Mouse (Mus musculus) liver, embryonic 11.5 days (tissue): ENCODE measurements around the gene Cast. TPM values are rescaled to one million over a fixed set of nuclear protein-coding genes. Genes with fewer than 3 reads are reported as not detected.

Experiments
- ATAC-seq: fragments of 200-750 bp; cut with Nextera tagmentation; replicated peaks from 2 replicates; pipeline ENCODE4 v1.8.0; 2017; ENCODE audit warnings: moderate number of reproducible peaks, mild to moderate bottlenecking, moderate TSS enrichment, moderate library complexity; ENCODE audit not compliant: low FRiP score
- DNase-seq: peaks from one replicate; pipeline ENCODE4 v3.0.0-alpha.2; 2017; ENCODE audit warnings: low spot score
- H3K27ac ChIP-seq: fragments of 300-500 bp; sonication (generic); 2 replicates; pipeline ENCODE4 v1.5.1; 2014; ENCODE audit warnings: mild to moderate bottlenecking, low read depth, low read length, control low read depth
- H3K27me3 ChIP-seq: fragments of 300-500 bp; sonication (generic); replicated peaks from 2 replicates; pipeline ENCODE4 v1.6.1; 2014; ENCODE audit warnings: low read length, mixed read lengths; ENCODE audit not compliant: control insufficient read depth, insufficient read depth
- H3K36me3 ChIP-seq: fragments of 300-500 bp; sonication (generic); 2 replicates; pipeline ENCODE4 v1.6.1; 2014; ENCODE audit warnings: mild to moderate bottlenecking, low read length, moderate library complexity, mixed read lengths; ENCODE audit not compliant: control insufficient read depth, insufficient read depth
- H3K4me1 ChIP-seq: fragments of 300-500 bp; sonication (generic); replicated peaks from 2 replicates; pipeline ENCODE4 v1.6.1; 2014; ENCODE audit warnings: low read length, mixed read lengths; ENCODE audit not compliant: control insufficient read depth, insufficient read depth
- H3K4me2 ChIP-seq: fragments of 300-500 bp; sonication (generic); 2 replicates; pipeline ENCODE4 v1.6.1; 2014; ENCODE audit warnings: mild to moderate bottlenecking, control low read depth, moderate library complexity
- H3K4me3 ChIP-seq: fragments of 300-500 bp; sonication (generic); 2 replicates; pipeline ENCODE4 v1.5.1; 2014; ENCODE audit warnings: low read depth, low read length, control low read depth
- H3K9ac ChIP-seq: fragments of 300-500 bp; sonication (generic); 2 replicates; pipeline ENCODE4 v1.6.1; 2014; ENCODE audit warnings: low read depth, low read length, control low read depth
- H3K9me3 ChIP-seq: fragments of 300-500 bp; sonication (generic); 2 replicates; pipeline ENCODE4 v1.6.1; 2016; ENCODE audit warnings: low read length, inconsistent platforms, mixed read lengths; ENCODE audit not compliant: control insufficient read depth
- WGBS: fragments of 180-500 bp; shearing (Covaris S2); extraction: QIAGEN DNeasy Blood & Tissue Kit; methylation state at CpG from one replicate; pipeline ENCODE4 v1.1.7; 2014; 5-methylcytosine and 5-hydroxymethylcytosine counted together
- polyA plus RNA-seq: library from polyadenylated mRNA; unstranded; fragments of >200 nt; fragmentation: Nextera tagmentation; extraction: Ambion mirVana; gene quantifications from 2 replicates; pipeline ENCODE4 v1.2.1, GENCODE M21; 2014

Cast gene
- polyA plus RNA-seq, 1 experiment from 2014 or later = 34.1 TPM

DNA sequence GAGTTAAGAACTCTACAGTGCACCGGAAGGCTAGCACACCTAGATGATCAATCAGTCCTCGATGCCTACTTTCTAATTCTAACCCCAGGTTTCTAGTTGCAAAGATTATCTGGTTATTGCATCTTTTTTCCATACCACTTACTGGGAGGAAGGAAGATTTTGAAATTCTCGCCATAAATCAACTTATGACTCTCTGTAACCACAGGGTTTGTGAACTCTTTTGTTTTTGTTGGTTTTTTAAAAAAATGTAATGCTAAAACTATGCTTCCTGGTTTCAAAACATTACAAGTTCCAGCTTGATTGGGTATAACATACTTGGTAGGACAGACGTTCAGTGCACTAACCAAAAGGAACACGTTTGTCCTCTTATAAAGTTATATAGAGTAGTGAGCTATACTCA, 1.7 kb downstream of the Cast start:
- no peaks in the 10 kb centered on the region for H3K27me3 ChIP-seq
- H3K9ac ChIP-seq = peak overlapping the region; percentile 76
- no peak for ATAC-seq

DNA sequence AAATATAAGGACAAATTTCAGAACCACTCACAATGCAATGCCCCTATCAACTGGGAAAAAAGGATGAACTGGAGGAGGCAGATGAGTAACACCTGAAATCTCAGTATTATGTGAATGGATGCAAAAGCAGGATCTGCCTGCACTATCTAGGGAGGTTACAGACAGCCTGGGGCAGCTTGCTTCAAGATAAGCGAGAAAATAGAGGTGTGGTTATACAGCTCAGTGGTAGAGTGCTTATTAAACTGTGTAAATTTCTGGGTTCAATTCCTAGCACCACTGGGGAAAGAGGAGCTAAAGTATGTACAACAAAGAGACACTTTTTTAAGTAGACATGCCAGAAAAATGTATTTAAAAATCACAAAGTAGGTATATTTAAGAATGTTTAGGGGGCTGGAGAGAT, 14.2 kb downstream of the Cast start:
- no peak overlapping the region for H3K27ac ChIP-seq
- no peaks in the 10 kb centered on the region for H3K9me3 ChIP-seq
- 75% methylated on average over 1 of the region's 1 CpGs for WGBS
- H3K9ac ChIP-seq = no peak overlapping the region
- H3K27me3 ChIP-seq = no peaks in the 10 kb centered on the region
- H3K36me3 ChIP-seq = no peaks in the 10 kb centered on the region
- H3K4me1 ChIP-seq = no peaks in the 10 kb centered on the region
- no peak overlapping the region for H3K4me3 ChIP-seq
- H3K4me2 ChIP-seq = no peak overlapping the region
- DNase-seq = no peak
- ATAC-seq = no peak; the same call in 1 of the 2 replicates

More for the DNA sequence above, 1.7 kb downstream of the Cast start:
- H3K27ac ChIP-seq = no peak overlapping the region
- H3K4me3 ChIP-seq = peak overlapping the region; percentile 75
- H3K36me3 ChIP-seq = no peaks in the 10 kb centered on the region
- H3K4me2 ChIP-seq = peak overlapping the region; percentile 94
- H3K4me1 ChIP-seq = no peaks in the 10 kb centered on the region; the same call in 1 of the 2 replicates
- H3K9me3 ChIP-seq = no peaks in the 10 kb centered on the region
- 47% methylated on average over 5 of the region's 5 CpGs for WGBS
- no peak for DNase-seq

DNA sequence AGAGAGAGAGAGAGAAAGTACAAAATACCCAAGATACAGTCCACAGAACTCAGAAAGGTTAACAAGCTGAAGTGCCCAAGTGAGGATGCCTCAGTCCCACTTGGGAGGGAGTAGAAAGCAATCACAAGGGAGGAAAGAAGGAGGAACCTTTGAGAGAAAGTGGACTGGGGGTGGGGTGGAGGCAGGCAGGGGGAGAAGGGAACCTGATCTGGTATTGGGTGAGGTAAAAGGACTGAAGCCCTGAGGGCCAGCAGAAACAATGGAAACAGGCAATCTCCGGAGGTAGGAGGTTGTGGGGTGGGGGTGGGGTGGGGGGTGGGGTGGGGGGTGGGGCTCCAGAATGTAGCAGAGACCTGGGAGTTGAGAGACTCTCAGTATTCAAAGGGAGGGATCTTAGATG, 20.9 kb downstream of the Cast start:
- Histone ChIP-seq H3K4me3 (no peak overlapping the region), H3K4me2 (no peak overlapping the region), H3K27me3 (no peaks in the 10 kb centered on the region), H3K27ac (no peak overlapping the region), H3K9ac (no peak overlapping the region), H3K36me3 (no peaks in the 10 kb centered on the region), H3K4me1 (no peaks in the 10 kb centered on the region), H3K9me3 (no peaks in the 10 kb centered on the region)
- DNase-seq (no peak), ATAC-seq (no peak)
- 0% methylated on average over 1 of the region's 1 CpGs for WGBS

DNA sequence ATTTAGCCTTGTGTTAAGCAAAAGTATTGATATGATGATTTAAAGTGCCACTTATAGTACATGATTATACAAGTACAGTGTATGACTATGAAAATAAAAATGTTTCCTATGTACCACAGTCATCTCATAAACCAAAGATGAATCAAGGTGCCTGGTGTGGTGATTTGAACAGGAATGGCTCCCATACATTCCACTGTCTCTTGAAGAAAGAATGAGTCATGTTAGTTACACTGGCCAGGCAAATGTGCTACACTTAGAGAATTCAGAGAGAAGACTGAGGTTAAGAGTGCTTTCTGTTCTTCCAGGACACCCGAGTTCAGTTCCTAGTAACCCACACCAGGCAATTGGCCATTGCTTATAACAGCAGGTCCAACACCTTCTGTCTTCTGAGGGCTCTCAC, 36.5 kb downstream of the Cast start:
- no peaks in the 10 kb centered on the region for H3K4me1 ChIP-seq
- DNase-seq (no peak), ATAC-seq (no peak)
- no peak overlapping the region for H3K4me3 ChIP-seq
- H3K4me2 ChIP-seq = no peak overlapping the region
- H3K9ac ChIP-seq = no peak overlapping the region
- H3K27me3 ChIP-seq = no peaks in the 10 kb centered on the region
- 69% methylated on average over 1 of the region's 1 CpGs for WGBS
- no peaks in the 10 kb centered on the region for H3K9me3 ChIP-seq
- no peak overlapping the region for H3K27ac ChIP-seq
- H3K36me3 ChIP-seq = no peaks in the 10 kb centered on the region

DNA sequence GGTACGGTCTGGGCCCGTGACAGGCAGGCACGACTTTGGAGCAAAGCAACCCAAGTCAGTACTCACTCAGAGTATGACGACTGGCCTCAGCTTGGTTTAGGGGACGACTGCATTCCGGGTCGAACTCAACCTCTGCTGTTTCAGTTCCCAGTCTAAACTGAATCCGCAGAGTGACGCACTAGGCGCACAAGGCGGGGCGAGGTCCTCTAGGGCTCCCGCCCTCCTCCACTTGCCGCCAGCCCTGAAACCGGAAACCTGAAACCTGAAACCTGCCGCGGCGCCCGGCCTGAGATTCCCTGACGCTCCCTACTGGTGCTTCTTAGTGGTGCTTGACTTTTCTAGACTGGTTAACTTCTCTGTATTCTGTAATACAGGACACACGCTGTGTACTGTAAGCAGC, 38.1 kb downstream of the Cast start:
- peak; percentile 89 for DNase-seq
- H3K4me1 ChIP-seq = no peaks in the 10 kb centered on the region
- no peaks in the 10 kb centered on the region for H3K27me3 ChIP-seq
- no peaks in the 10 kb centered on the region for H3K36me3 ChIP-seq
- H3K4me2 ChIP-seq = peak overlapping the region; percentile 76
- peak overlapping the region; percentile 72 for H3K9ac ChIP-seq
- peak overlapping the region; percentile 92 for H3K27ac ChIP-seq
- H3K4me3 ChIP-seq = peak overlapping the region; percentile 63
- 0% methylated on average over 21 of the region's 21 CpGs for WGBS
- ATAC-seq = peak; percentile 99
- no peaks in the 10 kb centered on the region for H3K9me3 ChIP-seq

DNA sequence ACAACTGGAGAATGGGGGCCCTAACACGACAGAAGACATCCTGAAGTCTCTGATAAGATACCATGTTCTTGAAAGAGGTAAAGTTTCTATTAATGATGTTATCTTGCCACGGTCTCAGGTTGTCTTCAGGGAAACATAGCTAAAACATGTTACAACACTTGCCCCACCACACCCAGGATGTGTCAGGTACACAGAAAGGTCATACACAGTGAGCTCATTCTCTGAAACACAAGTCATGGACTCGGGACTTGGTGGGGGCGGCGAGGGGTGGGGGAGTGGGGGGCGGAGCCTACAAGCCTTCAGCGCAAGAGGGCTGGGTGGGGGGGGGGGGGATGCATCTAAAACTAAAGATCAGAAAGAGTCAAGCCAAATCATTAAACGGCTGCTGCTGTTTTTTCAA, 38.7 kb downstream of the Cast start:
- ATAC-seq (peak; percentile 58), DNase-seq (no peak)
- Histone ChIP-seq H3K36me3 (no peaks in the 10 kb centered on the region), H3K4me2 (peak overlapping the region; percentile 76), H3K9me3 (no peaks in the 10 kb centered on the region), H3K27me3 (no peaks in the 10 kb centered on the region), H3K27ac (peak overlapping the region; percentile 92), H3K9ac (peak overlapping the region; percentile 72), H3K4me3 (peak overlapping the region; percentile 63), H3K4me1 (no peaks in the 10 kb centered on the region)
- WGBS = 10% methylated on average over 8 of the region's 8 CpGs

DNA sequence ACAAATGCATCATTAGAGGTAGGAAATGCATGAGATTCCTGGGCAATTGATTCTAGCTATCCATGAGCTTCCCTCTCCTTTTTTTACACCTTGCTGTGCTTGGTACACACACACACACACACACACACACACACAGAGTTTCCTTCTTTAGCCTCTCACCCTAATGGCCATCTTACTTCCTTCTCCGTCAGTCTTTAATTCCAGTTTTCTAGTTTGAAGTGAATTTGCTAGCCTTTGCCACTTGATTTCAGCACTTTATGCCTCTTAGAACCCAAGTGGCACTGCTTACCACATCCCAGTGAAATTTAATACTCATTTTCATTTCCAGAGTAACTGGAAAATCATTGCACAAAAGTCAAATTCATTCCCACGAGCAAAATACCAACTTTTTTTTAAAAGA, 41.4 kb downstream of the Cast start:
- Histone ChIP-seq H3K27me3 (no peaks in the 10 kb centered on the region), H3K9me3 (no peaks in the 10 kb centered on the region), H3K9ac (no peak overlapping the region), H3K4me2 (no peak overlapping the region), H3K4me3 (no peak overlapping the region), H3K36me3 (no peaks in the 10 kb centered on the region), H3K27ac (no peak overlapping the region), H3K4me1 (no peaks in the 10 kb centered on the region)
- 68% methylated on average over 2 of the region's 2 CpGs for WGBS
- DNase-seq (no peak), ATAC-seq (no peak)

DNA sequence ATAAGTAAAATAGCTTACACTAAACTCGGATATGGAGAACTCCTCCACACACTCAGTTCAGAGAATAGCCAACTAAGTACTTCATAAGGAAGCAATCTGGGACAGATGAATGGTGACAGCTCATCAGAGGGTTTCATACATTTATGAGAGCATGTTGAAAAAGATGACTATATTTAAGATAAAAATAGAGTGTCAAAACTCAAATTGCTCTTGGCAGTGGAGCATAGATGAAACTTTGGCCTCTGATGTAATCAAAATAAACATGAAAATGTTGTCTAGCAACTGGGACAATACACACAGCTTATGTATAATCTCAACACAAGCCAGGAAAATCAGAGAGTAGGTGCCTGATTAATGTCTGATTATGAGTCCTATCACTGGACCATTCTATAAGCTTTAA, 45.9 kb downstream of the Cast start:
- H3K36me3 ChIP-seq = no peaks in the 10 kb centered on the region
- H3K9ac ChIP-seq = no peak overlapping the region
- no peak overlapping the region for H3K27ac ChIP-seq
- WGBS = 76% methylated on average over 1 of the region's 1 CpGs
- DNase-seq (no peak), ATAC-seq (no peak)
- H3K4me1 ChIP-seq = no peaks in the 10 kb centered on the region
- no peaks in the 10 kb centered on the region for H3K27me3 ChIP-seq
- no peak overlapping the region for H3K4me2 ChIP-seq
- H3K4me3 ChIP-seq = no peak overlapping the region
- H3K9me3 ChIP-seq = no peaks in the 10 kb centered on the region

DNA sequence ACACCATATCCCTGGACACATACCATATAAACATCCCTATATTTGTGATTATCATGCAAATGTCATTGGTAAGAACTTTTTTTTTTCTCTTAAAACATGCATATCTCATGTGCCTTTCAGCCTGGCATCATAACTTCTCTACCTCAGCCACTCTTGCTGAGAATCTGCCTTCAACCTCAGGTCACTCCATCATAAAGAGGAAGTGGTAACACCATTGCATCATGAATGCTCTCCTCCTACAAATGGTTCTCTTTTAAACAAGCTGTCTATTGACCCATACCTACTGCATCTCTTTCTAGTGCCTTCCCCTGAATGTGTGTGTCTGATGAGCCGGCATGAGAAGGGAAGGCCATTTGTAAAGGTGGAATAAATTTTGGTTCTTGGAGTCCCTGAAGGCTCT, 49.5 kb downstream of the Cast start:
- WGBS = 84% methylated on average over 1 of the region's 1 CpGs
- no peak overlapping the region for H3K27ac ChIP-seq
- H3K36me3 ChIP-seq = no peaks in the 10 kb centered on the region
- H3K4me2 ChIP-seq = no peak overlapping the region
- no peak overlapping the region for H3K9ac ChIP-seq
- ATAC-seq (no peak), DNase-seq (no peak)
- no peaks in the 10 kb centered on the region for H3K4me1 ChIP-seq
- no peak overlapping the region for H3K4me3 ChIP-seq
- no peaks in the 10 kb centered on the region for H3K9me3 ChIP-seq
- H3K27me3 ChIP-seq = no peaks in the 10 kb centered on the region
